Mouse (Mus musculus): ENCODE measurements at regions not wholly inside any gene's neighbourhood (a gene's known extent, or its start where the extent isn't known, plus 50 kb on each side); places are given as distances from the start of the nearest gene placed in this dataset.

GRCm38 (mm10) chr4:56193365-56193764 lies 546.5 kb upstream of the Gm26657 start:
- no peak for DNase-seq (ENCODE audit: extremely low read depth)
- Histone ChIP-seq H3K27ac (ENCODE audit: insufficient read depth, low read depth) (no peak overlapping the region), H3K4me3 (replicated peaks in 1 of 3; ENCODE audit: low read depth in 2 of 3, low read length in 2 of 3, poor library complexity in 1 of 3) (no peak overlapping the region), H3K27me3 (replicated peaks) (no peaks in the 10 kb centered on the region), H3K9me3 (replicated peaks; ENCODE audit: low read length) (no peaks in the 10 kb centered on the region), H3K4me1 (ENCODE audit: control insufficient read depth in 1 of 2, insufficient read depth in 2 of 2) (peaks cover 0 to 7% of the 10 kb centered on the region in 2 experiments; a peak in 1 of 4 replicates), H3K79me2 (replicated peaks; ENCODE audit: control insufficient read depth, extremely low read depth, insufficient read depth, poor library complexity, severe bottlenecking) (no peaks in the 10 kb centered on the region), H3K36me3 (replicated peaks in 1 of 2; ENCODE audit: control insufficient read depth in 1 of 2, insufficient read depth in 1 of 2, low read length in 1 of 2) (no peaks in the 10 kb centered on the region), H3K9ac (ENCODE audit: insufficient read depth, low read depth) (no peak overlapping the region), H3K4me2 (ENCODE audit: insufficient read depth, low read depth, poor library complexity, severe bottlenecking) (no peak overlapping the region)
- in situ Hi-C loops (cut with MboI; ENCODE audit: low pct_ligation_motif_present, low pct_unique_long_range_greater_than_20kb, low sequenced_read_pairs) (no loop called here), dilution Hi-C loops (cut with MboI; ENCODE audit: extremely low pct_ligation_motif_present, extremely low pct_unique_long_range_greater_than_20kb, low sequenced_read_pairs) (no loop called here)
- no peak for TF ChIP-seq E2F4 (IDR thresholded peaks at IDR 0.05; ENCODE audit: insufficient replicate concordance, low read depth, low read length)
- no peak for TF ChIP-seq POLR2A (IDR thresholded peaks at IDR 0.05; ENCODE audit: low read depth, low read length)
- TF ChIP-seq USF1 (IDR thresholded peaks at IDR 0.05; ENCODE audit: low read depth, low read length) = no peak
- no peak for TF ChIP-seq PAX5 (IDR thresholded peaks at IDR 0.05; ENCODE audit: low read length)
- TF ChIP-seq UBTF (IDR thresholded peaks at IDR 0.05; ENCODE audit: low read depth, low read length) = no peak
- TF ChIP-seq MAFK (IDR thresholded peaks at IDR 0.05; ENCODE audit: insufficient replicate concordance, low read length) = no peak
- no peak for TF ChIP-seq JUN (IDR thresholded peaks at IDR 0.05; ENCODE audit: insufficient read depth, low read depth, low read length)
- no peak for TF ChIP-seq ELF1 (IDR thresholded peaks at IDR 0.05; ENCODE audit: low read depth, low read length)
- no peak for TF ChIP-seq GABPA (IDR thresholded peaks at IDR 0.05; ENCODE audit: insufficient replicate concordance, low read depth, low read length)
- no peak for TF ChIP-seq NRF1 (IDR thresholded peaks at IDR 0.05; ENCODE audit: low read depth, low read length)
- no peak for TF ChIP-seq CHD1 (IDR thresholded peaks at IDR 0.05; ENCODE audit: low read depth, low read length)
- TF ChIP-seq TCF12 (IDR thresholded peaks at IDR 0.05; ENCODE audit: low read depth, low read length) = no peak
- no peak for TF ChIP-seq POLR2AphosphoS2 (IDR thresholded peaks at IDR 0.05; ENCODE audit: low read depth, low read length)
- TF ChIP-seq MYC (IDR thresholded peaks at IDR 0.05; ENCODE audit: low read depth, low read length) = no peak
- TF ChIP-seq MEF2A (IDR thresholded peaks at IDR 0.05; ENCODE audit: borderline replicate concordance, low read depth, low read length) = no peak

- no peak for DNase-seq (ENCODE audit: extremely low read depth)
- Histone ChIP-seq H3K9me3 (replicated peaks; ENCODE audit: low read length) (no peaks in the 10 kb centered on the region), H3K4me2 (ENCODE audit: insufficient read depth, low read depth, poor library complexity, severe bottlenecking) (no peak overlapping the region), H3K27me3 (replicated peaks) (no peaks in the 10 kb centered on the region), H3K4me1 (ENCODE audit: control insufficient read depth in 1 of 2, insufficient read depth in 2 of 2) (peaks cover 0 to 7% of the 10 kb centered on the region in 2 experiments; a peak in 1 of 4 replicates), H3K79me2 (replicated peaks; ENCODE audit: control insufficient read depth, extremely low read depth, insufficient read depth, poor library complexity, severe bottlenecking) (no peaks in the 10 kb centered on the region), H3K4me3 (replicated peaks in 1 of 3; ENCODE audit: low read depth in 2 of 3, low read length in 2 of 3, poor library complexity in 1 of 3) (no peak overlapping the region), H3K9ac (ENCODE audit: insufficient read depth, low read depth) (no peak overlapping the region), H3K36me3 (replicated peaks in 1 of 2; ENCODE audit: control insufficient read depth in 1 of 2, insufficient read depth in 1 of 2, low read length in 1 of 2) (no peaks in the 10 kb centered on the region), H3K27ac (ENCODE audit: insufficient read depth, low read depth) (no peak overlapping the region)
- in situ Hi-C loops (cut with MboI; ENCODE audit: low pct_ligation_motif_present, low pct_unique_long_range_greater_than_20kb, low sequenced_read_pairs) (no loop called here), dilution Hi-C loops (cut with MboI; ENCODE audit: extremely low pct_ligation_motif_present, extremely low pct_unique_long_range_greater_than_20kb, low sequenced_read_pairs) (no loop called here)
- no peak for TF ChIP-seq UBTF (IDR thresholded peaks at IDR 0.05; ENCODE audit: low read depth, low read length)
- no peak for TF ChIP-seq USF2 (conservative IDR thresholded peaks at IDR 0.05; ENCODE audit: low read depth, low read length)
- TF ChIP-seq HCFC1 (IDR thresholded peaks at IDR 0.05; ENCODE audit: low read depth, low read length) = no peak
- no peak for TF ChIP-seq EP300 (IDR thresholded peaks at IDR 0.05; ENCODE audit: low read length)
- TF ChIP-seq JUN (IDR thresholded peaks at IDR 0.05; ENCODE audit: insufficient read depth, low read depth, low read length) = no peak
- no peak for TF ChIP-seq RAD21 (IDR thresholded peaks at IDR 0.05; ENCODE audit: low read depth, low read length)
- no peak for TF ChIP-seq MXI1 (IDR thresholded peaks at IDR 0.05; ENCODE audit: low read depth, low read length)
- no peak for TF ChIP-seq MAZ (IDR thresholded peaks at IDR 0.05; ENCODE audit: low read depth, low read length)
- TF ChIP-seq KAT2A (IDR thresholded peaks at IDR 0.05; ENCODE audit: insufficient replicate concordance, low read length) = no peak
- no peak for TF ChIP-seq NRF1 (IDR thresholded peaks at IDR 0.05; ENCODE audit: low read depth, low read length)
Observed at GRCm38 (mm10) chr4:56192516-56192915, 547.4 kb upstream of the Gm26657 start.

Data from CH12.LX (cell line).